Mouse (Mus musculus): ENCODE measurements around the gene Aacs. TPM values are rescaled to one million over a fixed set of nuclear protein-coding genes. Genes with fewer than 3 reads are reported as not detected.

The Aacs gene
- polyA plus RNA-seq, 1 experiment, result 51.0 TPM

DNA sequence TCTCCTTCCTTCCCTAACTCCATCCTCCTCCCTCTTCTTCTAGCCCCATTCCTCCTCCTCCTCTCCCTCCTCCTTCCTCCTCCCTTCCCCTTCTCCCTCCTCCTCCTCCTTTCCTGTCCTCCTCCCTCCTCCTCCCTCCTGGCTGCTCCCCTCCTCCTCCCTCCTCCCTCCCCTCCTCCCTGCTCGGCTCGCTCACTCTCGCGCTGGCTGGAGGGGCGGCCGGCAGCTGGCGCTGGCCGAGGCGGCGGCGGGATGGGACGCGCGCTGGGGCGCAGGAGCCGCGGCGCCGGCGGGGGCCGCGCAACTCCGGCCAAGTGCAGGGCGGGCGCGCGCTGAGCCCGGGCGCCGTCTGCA is 56.6 kb downstream of the Aacs start:
- Histone ChIP-seq H3K36me3 (ENCODE audit: control insufficient read depth, insufficient read depth, low read length) (no peaks in the 10 kb centered on the region), H3K4me3 (ENCODE audit: control insufficient read depth, insufficient read depth, low read length) (no peak overlapping the region), H3K27me3 (ENCODE audit: control insufficient read depth, insufficient read depth, low read length) (peaks cover 12% of the 10 kb centered on the region; the same call in 1 of the 2 replicates), H3K4me1 (replicated peaks; ENCODE audit: control insufficient read depth, insufficient read depth, low read length) (no peaks in the 10 kb centered on the region; the same call in 1 of the 2 replicates), H3K27ac (ENCODE audit: control insufficient read depth, insufficient read depth, low read length) (no peak overlapping the region)
- no peak for DNase-seq
- 8% methylated on average over 30 of the region's 30 CpGs for WGBS
- TF ChIP-seq POLR2A (IDR thresholded peaks at IDR 0.05; ENCODE audit: control insufficient read depth, extremely low read depth, insufficient read depth, low read length, poor library complexity) (no peak), CTCF (IDR thresholded peaks at IDR 0.05; ENCODE audit: borderline replicate concordance, control insufficient read depth, extremely low read depth, insufficient read depth, low read length, poor library complexity) (no peak)

DNA sequence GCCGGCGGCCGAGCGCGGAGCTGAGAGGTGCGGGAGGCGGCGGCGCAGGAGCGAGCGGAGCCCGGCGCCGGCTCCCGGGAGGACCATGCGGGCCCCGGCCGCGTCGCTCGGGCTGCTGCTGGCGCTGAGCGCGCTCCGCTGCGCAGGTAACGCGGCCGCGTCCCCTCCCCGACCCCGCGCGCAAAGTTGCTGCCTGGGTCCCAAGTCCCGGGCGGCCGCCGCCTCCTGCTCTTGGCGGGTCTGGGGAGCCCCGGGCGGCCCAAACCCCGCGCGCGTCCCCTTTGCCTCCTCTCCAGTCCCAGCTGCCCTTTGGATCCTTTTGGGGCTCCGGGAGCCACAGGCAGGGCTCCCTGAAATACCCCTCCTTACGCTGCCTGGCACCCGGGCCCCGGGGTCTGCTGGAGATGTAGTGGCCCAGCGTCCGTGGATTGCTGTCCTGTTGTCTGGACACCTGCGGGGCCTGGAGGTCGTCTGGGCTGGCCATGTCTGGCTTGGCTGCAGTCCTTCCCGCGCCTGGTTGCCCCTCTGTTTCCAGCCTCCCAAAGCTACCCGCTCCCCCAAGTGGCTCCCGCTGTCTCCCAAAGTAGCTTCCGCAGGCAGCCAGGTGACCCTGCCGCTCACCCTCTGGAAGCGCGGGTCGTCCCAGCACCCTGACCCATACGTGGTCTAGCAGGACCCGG is 57.1 kb downstream of the Aacs start:
- WGBS, result 9% methylated on average over 64 of the region's 64 CpGs
- no peak for DNase-seq
- Histone ChIP-seq H3K36me3 (ENCODE audit: control insufficient read depth, insufficient read depth, low read length) (no peaks in the 10 kb centered on the region), H3K4me1 (replicated peaks; ENCODE audit: control insufficient read depth, insufficient read depth, low read length) (no peaks in the 10 kb centered on the region; the same call in 1 of the 2 replicates), H3K27ac (ENCODE audit: control insufficient read depth, insufficient read depth, low read length) (no peak overlapping the region), H3K27me3 (ENCODE audit: control insufficient read depth, insufficient read depth, low read length) (peaks cover 12% of the 10 kb centered on the region; the same call in 1 of the 2 replicates), H3K4me3 (ENCODE audit: control insufficient read depth, insufficient read depth, low read length) (no peak overlapping the region)
- no peak for TF ChIP-seq CTCF (IDR thresholded peaks at IDR 0.05; ENCODE audit: borderline replicate concordance, control insufficient read depth, extremely low read depth, insufficient read depth, low read length, poor library complexity)

GRCm38 (mm10) chr5:125533225-125533900 is 57.7 kb downstream of the Aacs start:
- TF ChIP-seq CTCF (IDR thresholded peaks at IDR 0.05; ENCODE audit: borderline replicate concordance, control insufficient read depth, extremely low read depth, insufficient read depth, low read length, poor library complexity) (no peak), POLR2A (IDR thresholded peaks at IDR 0.05; ENCODE audit: control insufficient read depth, extremely low read depth, insufficient read depth, low read length, poor library complexity) (no peak)
- Histone ChIP-seq H3K36me3 (ENCODE audit: control insufficient read depth, insufficient read depth, low read length) (no peaks in the 10 kb centered on the region), H3K4me3 (ENCODE audit: control insufficient read depth, insufficient read depth, low read length) (no peak overlapping the region), H3K27me3 (ENCODE audit: control insufficient read depth, insufficient read depth, low read length) (peaks cover 12% of the 10 kb centered on the region; the same call in 1 of the 2 replicates), H3K27ac (ENCODE audit: control insufficient read depth, insufficient read depth, low read length) (no peak overlapping the region), H3K4me1 (replicated peaks; ENCODE audit: control insufficient read depth, insufficient read depth, low read length) (no peaks in the 10 kb centered on the region; the same call in 1 of the 2 replicates)
- no peak for DNase-seq
- WGBS, result 6% methylated on average over 24 of the region's 24 CpGs

DNA sequence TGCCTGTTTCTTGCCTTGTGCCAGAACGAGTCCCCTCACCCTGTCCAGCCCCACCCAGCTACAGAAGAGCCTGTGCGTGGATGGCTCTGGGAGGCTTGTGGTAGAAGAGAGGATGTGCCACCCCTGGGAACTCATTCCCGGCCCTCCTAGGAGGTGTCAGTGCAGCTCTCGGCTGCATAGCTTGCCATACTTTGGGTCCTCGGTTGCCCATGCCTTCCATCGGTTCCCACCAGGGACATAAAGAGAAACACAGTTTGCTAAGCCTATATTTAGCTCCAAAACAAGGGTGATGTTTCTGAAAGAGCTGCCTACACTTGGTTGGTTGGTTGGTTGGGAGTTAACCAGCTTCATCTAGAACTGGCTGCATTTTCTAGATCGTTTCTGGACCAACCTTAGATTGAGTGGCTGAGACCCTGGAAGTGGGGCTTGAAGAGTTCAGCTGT is 58.6 kb downstream of the Aacs start:
- 7% methylated on average over 7 of the region's 7 CpGs for WGBS
- H3K4me3 ChIP-seq (ENCODE audit: control insufficient read depth, insufficient read depth, low read length), result no peak overlapping the region
- TF ChIP-seq CTCF (IDR thresholded peaks at IDR 0.05; ENCODE audit: borderline replicate concordance, control insufficient read depth, extremely low read depth, insufficient read depth, low read length, poor library complexity) (no peak), POLR2A (IDR thresholded peaks at IDR 0.05; ENCODE audit: control insufficient read depth, extremely low read depth, insufficient read depth, low read length, poor library complexity) (no peak)
- H3K36me3 ChIP-seq (ENCODE audit: control insufficient read depth, insufficient read depth, low read length), result no peaks in the 10 kb centered on the region
- no peaks in the 10 kb centered on the region for H3K4me1 ChIP-seq (replicated peaks; ENCODE audit: control insufficient read depth, insufficient read depth, low read length)
- peaks cover 12% of the 10 kb centered on the region; the same call in 1 of the 2 replicates for H3K27me3 ChIP-seq (ENCODE audit: control insufficient read depth, insufficient read depth, low read length)
- no peak overlapping the region for H3K27ac ChIP-seq (ENCODE audit: control insufficient read depth, insufficient read depth, low read length)
- DNase-seq, result no peak

DNA sequence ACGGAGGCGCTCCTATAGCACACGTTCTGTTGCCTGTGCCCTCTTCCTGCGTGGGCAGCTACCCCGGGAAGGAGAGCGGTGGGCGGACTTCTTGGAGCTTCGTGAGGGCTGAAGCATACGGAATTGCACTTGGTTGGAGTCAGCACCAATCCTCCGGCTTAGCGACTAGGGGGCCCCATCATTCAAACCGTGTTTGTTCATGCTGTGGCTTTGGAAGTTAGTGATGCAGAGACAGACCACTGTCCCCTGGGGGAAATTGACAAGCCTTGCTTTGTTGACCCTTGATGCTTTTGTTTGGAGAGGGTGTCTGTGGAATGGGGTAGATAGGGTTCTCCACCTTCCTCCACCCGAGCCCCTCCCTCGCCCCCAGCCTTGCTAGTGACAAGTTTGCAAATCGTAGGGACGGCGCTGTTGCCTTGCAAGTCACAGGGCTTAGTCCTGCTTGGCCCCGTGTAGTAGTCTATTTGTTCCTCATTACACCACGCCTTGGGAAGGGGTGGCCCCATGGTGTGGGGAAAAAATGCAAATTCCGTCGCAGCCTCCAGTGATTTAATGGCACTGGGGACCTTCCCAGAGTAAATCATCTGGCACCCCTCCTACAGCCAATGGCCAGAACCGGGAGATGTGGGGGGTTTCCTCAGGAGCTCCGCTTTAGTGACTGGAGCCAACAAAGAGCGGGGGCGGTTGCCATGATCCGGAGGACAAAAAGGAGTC is 59.2 kb downstream of the Aacs start:
- no peak overlapping the region for H3K27ac ChIP-seq (ENCODE audit: control insufficient read depth, insufficient read depth, low read length)
- TF ChIP-seq POLR2A (IDR thresholded peaks at IDR 0.05; ENCODE audit: control insufficient read depth, extremely low read depth, insufficient read depth, low read length, poor library complexity) (no peak), CTCF (IDR thresholded peaks at IDR 0.05; ENCODE audit: borderline replicate concordance, control insufficient read depth, extremely low read depth, insufficient read depth, low read length, poor library complexity) (no peak)
- DNase-seq, result no peak
- peaks cover 12% of the 10 kb centered on the region; the same call in 1 of the 2 replicates for H3K27me3 ChIP-seq (ENCODE audit: control insufficient read depth, insufficient read depth, low read length)
- no peak overlapping the region for H3K4me3 ChIP-seq (ENCODE audit: control insufficient read depth, insufficient read depth, low read length)
- WGBS, result 8% methylated on average over 26 of the region's 26 CpGs
- H3K4me1 ChIP-seq (replicated peaks; ENCODE audit: control insufficient read depth, insufficient read depth, low read length), result no peaks in the 10 kb centered on the region
- no peaks in the 10 kb centered on the region for H3K36me3 ChIP-seq (ENCODE audit: control insufficient read depth, insufficient read depth, low read length)

GRCm38 (mm10) chr5:125545090-125545489 is 69.5 kb downstream of the Aacs start:
- WGBS, result 97% methylated on average over 2 of the region's 2 CpGs

More at GRCm38 (mm10) chr5:125545090-125545489, 69.5 kb downstream of the Aacs start:
- Histone ChIP-seq H3K27ac (ENCODE audit: control insufficient read depth, insufficient read depth, low read length) (no peak overlapping the region), H3K4me1 (replicated peaks; ENCODE audit: control insufficient read depth, insufficient read depth, low read length) (no peaks in the 10 kb centered on the region), H3K27me3 (ENCODE audit: control insufficient read depth, insufficient read depth, low read length) (peaks cover 2% of the 10 kb centered on the region; the same call in 1 of the 2 replicates), H3K4me3 (ENCODE audit: control insufficient read depth, insufficient read depth, low read length) (no peak overlapping the region), H3K36me3 (ENCODE audit: control insufficient read depth, insufficient read depth, low read length) (no peaks in the 10 kb centered on the region)
- DNase-seq, result no peak
- TF ChIP-seq CTCF (IDR thresholded peaks at IDR 0.05; ENCODE audit: borderline replicate concordance, control insufficient read depth, extremely low read depth, insufficient read depth, low read length, poor library complexity), result no peak
- no peak for TF ChIP-seq POLR2A (IDR thresholded peaks at IDR 0.05; ENCODE audit: control insufficient read depth, extremely low read depth, insufficient read depth, low read length, poor library complexity)
